Mouse (Mus musculus): ENCODE results near the gene Gatad2b.
"Not testable (repeated sequence)": the region's sequence is repeated elsewhere in the genome, so short reads cannot be mapped to it uniquely, and the experiment has no call there.

Gatad2b gene

DNA sequence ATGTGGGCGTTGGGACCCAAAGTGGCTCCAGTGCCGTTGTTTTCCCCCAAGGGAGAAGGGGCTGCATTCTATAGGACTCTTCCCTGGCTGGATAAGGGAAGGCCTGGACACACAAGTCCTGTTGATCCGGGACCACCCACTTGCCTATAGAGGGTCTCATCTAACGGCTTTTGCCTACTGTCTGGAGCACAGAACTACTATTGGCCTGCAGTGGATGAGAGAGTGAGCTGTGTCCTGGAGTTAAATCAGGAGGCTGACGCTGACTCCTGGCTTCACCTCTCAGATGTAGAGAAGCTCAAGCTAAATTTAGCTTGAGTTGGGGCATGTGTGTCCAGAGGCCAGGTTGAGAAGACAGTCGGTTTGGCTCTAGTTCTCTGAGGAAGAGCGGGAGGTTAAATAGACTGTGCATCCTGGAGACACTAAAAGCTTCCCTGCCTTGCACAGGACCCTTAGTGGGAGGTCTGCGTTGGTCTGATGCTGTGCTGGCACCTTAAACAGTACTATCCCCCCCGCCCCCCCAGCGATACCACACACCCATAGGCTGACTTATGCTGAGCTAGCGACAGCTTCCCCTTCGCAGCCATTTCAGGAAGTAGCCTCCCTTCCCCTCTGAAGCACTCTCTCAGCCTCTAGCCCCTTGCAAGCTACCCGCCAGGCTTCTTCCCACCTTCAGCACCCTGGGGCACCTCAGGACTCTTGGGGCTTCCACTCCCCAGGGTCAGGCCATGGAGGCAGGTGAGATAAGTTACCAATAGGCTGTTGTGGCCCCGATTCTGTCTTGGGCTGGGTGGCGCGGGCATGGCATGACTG is 26.8 kb upstream of the Gatad2b start:
- DNase-seq (ENCODE audit: low spot score in 2 of 2): no peak

DNA sequence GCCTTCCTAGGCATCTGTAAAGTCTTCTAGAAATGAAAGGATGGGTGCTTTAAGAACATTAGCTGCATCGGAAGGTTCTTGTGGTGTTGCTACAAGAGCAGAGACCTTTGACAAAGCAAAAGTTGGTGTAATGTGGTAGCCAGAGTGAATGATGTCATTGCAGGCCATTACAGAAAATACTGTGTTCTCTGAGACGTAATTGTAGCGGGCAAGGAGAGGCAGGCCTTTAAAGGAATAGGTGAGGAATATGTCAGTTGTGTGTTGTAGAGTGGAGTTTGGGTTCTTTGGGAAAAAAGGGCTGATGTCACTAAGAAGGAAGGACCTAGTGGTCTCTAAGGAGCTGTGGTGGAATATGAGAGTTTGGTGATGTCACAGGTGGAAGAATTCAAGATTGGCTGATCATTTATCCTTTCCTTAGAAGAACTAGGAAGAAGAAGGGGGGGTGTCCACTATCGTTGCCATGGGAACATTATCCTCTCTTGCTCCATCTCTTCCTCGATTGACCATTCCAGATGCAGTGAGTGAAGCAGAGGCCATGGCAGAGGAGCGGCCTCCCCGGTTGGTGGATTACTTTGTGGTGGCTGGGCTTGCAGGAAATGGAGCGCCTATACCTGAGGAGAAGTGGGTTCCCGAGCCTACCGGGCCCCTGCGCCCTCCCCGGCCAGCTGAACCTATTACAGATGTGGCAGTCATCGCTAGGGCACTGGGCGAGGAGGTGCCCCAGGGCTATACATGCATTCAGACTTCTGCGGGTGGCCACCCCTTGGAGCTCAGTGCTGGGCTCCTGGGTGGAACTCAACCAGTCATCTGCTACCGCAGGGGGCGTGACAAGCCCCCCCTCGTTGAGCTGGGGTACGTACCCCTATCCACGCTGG is 25.8 kb upstream of the Gatad2b start:
- DNase-seq (ENCODE audit: low spot score in 2 of 2): no peak

DNA sequence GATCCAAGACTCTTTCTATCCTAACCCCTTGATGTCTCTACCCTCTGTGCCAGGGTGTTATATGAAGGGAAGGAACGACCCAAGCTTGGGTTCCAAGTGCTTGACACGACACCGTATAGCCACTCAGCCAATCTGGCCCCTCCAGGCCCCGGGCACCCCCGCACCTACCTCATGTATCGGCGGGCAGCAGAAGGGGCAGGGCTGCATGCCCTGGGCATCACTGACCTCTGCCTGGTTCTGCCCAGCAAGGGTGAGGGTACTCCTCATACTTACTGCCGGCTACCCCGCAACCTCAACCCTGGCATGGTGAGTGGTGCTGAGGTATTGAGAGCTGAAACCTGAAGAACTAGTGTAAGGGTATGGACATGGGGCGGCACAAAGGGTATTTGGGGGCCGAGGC is 24.8 kb upstream of the Gatad2b start:
- no peak for DNase-seq (ENCODE audit: low spot score in 2 of 2)

DNA sequence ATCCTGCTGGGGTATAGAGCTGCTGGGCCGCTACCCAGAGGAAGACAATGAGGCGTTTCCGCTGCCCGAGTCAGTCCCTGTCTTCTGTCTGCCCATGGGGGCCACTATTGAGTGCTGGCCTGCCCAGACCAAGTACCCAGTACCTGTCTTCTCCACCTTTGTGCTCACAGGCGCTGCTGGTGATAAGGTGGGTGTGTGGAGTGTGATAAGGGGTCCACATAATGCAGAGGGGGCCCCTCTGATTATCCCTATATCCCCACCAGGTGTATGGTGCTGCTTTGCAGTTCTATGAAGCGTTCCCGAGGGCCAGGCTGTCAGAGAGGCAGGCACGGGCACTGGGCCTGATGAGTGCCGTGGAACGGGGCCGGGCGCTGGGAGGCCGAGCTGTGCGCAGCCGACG is 24.0 kb upstream of the Gatad2b start:
- DNase-seq (ENCODE audit: low spot score in 2 of 2): no peak

DNA sequence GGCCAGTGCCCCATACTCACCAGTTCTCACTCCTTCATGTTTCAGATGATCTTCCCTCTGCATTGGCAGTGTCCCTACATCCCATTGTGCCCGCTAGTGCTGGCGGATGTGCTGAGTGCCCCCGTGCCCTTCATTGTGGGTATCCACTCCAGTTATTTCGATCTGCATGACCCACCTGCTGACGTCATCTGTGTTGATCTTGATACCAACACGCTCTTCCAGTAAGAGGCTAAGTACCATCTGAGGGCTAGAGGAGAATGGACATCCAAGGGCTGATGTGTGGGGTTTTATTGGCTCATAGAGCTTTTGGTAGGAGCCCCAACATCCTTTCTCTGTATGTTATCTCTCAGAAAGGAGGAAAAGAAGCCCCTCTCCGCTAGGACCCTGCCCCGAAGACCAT is 22.2 kb upstream of the Gatad2b start:
- DNase-seq (ENCODE audit: low spot score in 2 of 2): no peak

DNA sequence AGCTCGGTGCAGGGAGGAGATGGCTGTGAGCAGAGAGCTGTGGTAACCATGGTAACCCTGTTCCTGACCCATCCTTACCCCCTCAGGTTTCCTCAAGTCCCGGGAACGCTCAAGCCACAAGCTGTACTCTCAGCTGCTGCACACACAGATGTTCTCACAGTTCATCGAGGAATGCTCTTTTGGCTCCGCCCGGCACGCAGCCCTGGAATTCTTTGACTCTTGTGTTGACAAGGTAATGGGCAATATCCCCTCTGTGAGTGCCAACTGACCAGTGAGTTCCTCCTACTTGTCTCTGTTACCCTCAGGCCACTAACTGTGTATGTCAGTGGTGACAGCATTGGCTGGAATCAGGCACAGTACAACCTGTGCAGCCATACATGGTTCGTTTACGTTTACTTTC is 20.8 kb upstream of the Gatad2b start:
- DNase-seq (ENCODE audit: low spot score in 2 of 2): no peak

DNA sequence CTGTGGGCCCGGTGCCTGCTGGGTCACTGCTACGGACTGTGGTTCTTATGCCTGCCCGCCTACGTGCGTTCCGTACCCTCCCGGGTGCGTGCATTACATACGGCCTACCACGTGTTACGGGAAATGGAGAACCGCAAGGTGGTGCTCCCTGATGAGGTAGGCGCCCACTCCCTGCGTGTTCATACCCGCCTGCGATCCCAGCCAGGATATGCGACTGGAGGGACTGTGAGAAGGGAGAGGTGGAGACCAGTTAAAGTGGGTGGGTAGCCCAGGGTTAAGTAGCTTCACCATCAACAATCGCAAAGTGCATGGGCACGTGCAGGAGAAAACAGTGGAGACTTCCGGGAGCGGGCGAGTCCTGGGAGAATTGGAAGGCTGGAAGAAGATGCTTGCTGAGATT is 19.1 kb upstream of the Gatad2b start:
- no peak for DNase-seq (ENCODE audit: low spot score in 2 of 2)

DNA sequence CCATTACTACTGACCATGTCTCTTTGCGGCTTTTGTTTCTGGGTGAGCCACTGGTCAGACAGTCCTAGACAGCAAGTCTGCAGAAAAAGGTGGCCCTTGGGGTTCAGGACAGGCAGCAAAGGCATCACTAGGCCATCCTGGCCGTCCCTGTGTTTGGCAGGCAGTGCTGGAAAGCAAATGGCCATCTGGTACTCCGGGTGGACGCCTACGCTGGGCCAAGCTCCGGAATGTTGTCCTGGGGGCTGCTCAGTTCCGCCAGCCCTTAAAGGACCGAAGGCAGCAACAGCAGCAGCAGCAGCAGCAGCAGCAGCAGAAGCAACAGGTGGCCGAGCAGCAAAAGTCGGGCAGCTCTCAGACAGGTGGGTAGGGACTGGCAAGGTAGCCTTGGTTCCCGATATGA is 17.7 kb upstream of the Gatad2b start:
- DNase-seq (ENCODE audit: low spot score in 2 of 2): no peak

DNA sequence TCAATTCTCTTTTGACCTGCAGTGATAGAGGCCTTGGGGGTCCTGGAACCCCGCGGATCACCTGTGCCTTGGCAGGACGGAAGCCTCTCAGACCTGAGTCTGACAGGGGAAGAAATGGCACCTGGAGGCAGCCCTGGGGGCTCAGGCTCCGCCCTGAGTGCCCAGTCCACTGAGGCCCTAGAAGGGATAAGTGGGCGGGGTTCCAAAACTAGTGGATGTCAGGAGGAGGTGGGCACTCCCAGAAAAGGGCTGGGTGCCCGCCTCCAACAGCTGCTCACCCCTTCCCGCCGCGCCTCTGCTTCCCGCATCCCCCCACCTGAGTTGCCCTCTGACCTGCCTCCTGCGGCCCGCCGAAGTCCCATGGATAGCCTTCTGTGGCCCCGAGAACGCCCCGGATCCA is 16.1 kb upstream of the Gatad2b start:
- DNase-seq (ENCODE audit: low spot score in 2 of 2): no peak

DNA sequence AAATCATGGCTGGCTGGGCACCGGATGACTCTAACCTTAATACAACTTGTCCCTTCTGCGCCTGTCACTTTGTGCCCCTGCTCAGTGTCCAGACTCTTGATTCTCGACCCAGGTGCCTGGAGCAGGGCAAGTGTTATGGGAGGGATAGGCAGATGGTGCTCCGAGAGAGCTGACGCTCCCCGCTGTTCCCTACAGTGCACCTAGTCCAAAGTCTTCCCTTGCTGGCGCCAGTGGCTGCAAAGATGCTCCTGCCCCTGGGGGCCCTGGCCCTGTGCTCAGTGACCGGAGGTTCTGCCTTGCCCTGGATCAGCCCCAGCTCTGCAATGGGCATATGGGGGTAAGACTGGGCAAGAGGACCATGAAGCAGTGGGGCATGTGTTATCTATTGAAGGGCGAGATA is 15.2 kb upstream of the Gatad2b start:
- DNase-seq (ENCODE audit: low spot score in 2 of 2): no peak

DNA sequence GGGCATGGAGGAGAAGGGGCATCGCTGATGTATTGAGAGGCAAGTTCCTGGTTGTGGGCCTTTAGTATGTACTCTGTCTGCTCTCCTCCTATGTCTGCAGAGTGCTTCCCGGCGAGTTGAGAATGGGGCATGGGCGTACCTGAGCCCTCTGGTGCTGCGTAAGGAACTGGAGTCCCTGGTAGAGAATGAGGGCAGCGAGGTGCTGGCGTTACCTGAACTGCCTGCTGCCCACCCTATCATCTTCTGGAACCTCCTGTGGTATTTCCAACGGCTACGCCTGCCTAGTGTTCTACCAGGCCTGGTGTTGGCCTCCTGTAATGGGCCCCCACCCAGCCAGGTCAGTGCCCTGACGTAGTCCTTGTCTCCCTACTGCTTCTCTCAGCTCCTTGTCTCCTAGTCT is 14.8 kb upstream of the Gatad2b start:
- no peak for DNase-seq (ENCODE audit: low spot score in 2 of 2)

DNA sequence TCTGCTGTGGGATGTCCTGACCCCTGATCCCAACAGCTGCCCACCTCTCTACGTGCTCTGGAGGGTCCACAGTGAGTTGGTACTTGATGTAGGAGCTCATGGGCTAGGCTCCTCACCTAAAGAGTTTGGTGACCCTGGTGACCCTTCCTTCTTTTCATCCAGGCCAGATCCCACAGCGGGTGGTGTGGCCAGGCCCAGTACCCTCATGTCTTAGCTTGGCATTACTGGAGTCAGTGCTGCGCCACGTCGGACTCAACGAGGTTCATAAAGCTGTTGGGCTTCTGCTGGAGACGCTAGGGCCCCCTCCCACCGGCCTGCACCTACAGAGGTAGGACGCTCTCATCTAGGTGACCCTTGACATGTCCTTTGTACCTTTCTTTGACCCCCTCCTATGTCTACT is 13.8 kb upstream of the Gatad2b start:
- no peak for DNase-seq (ENCODE audit: low spot score in 2 of 2)

DNA sequence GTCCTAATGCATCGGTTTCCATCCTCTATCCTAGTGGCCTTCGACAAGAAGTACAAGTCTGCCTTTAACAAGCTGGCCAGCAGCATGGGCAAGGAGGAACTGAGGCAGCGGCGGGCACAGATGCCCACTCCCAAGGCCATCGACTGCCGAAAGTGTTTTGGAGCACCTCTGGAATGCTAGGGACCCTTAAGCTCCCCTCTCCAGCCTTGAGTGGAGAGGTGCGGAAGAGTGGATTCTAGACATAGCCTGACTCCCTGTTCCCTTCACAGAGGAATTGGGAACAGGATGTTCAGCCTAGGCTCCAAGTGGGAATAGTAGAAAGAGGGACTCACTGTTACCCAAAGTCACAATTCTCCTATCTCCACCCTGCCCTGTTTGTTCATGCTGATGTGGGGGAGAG is 13.2 kb upstream of the Gatad2b start:
- DNase-seq (ENCODE audit: low spot score in 2 of 2): no peak

DNA sequence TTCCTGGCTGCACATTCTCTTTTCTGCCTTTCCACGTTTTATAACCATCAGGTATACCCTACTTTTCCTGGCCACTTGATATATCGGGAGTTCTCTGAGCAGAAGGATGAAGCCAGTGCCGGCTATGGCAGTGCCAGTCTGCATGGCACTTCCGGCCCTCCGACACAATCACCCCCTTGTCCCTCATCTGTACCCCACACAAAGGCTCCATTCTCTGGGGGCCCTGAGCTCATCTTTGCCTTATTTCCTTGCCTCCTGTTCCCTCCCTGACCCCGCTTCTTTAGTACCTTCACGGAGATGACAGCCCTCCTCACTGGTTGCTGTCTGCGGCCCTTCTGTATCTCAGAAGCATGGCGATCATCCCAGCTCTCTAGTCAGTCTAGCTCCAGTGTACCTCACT is 12.3 kb upstream of the Gatad2b start:
- DNase-seq (ENCODE audit: low spot score in 2 of 2): peak in 1 of 2 experiments; percentile 38

DNA sequence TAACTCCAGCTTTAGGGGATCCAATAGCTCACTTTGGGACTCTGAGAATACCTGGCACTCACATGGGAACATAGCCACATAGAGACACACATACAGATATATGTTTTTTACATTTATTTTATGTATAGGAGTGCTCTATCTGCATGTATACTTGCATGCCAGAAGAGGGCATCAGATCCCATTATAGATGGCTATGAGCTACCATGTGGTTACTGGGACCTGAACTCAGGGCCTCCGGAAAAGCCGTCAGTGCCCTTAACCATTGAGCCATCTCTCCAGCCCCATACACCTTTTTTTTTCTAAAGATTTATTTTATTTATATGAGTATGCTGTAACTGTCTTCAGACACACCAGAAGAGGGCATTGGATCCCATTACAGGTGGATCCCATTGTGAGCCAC is 8.8 kb upstream of the Gatad2b start:
- DNase-seq (ENCODE audit: low spot score in 2 of 2): no peak

DNA sequence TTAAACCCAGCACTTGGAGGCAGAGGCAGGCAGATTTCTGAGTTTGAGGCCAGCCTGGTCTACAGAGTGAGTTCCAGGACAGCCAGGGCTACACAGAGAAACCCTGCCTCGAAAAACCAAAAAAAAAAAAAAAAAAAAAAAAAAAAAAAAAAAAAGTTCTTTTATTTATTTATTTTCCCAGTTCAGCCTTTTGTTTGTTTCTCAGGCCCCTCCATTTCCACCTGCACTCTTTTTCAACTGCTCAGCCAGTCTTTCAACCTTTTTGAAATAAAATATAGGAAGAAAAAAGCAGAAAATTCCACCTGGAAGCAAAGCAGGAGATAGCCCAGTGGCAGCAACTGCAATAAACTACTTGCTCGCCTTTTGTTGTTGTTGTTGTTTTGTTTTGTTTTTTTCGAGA is 3.6 kb upstream of the Gatad2b start:
- DNase-seq (ENCODE audit: low spot score in 2 of 2): not testable (repeated sequence)

DNA sequence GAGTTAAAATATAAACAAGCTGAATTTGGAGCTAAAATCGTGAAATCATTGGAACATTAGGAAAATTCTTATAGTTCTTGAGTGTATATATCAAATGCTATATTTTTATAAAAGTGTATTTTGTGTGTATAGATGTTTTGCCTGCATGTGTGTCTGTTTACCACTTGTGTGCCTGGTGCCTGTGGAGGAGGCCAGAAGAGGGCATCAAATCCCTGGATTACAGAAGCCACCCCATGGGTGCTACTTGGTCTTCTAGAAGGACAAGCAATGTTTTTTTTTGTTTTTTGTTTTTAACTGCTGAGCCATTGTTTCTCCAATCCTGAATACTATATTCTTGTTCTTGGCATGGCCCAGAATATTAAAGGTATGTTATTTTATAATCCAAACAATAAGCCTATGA is 2.4 kb upstream of the Gatad2b start:
- no peak for DNase-seq (ENCODE audit: low spot score in 2 of 2)

DNA sequence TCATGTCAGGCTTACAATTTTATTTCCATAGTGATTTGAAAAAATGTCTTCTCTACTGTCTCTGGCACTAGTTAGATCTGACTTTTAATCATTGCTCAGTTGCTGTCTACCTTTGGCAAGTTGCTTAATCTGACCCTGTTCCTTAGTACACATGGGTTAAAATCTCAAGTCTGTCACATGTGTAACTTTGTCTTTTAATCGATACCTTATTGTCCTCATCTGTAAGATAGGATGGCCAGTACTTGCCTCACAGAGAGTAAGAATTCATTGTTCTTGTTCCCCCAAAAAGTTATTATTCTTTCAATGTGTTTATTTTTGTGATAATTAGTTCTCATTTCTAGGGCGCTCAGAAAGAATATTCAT is 1.0 kb upstream of the Gatad2b start:
- no peak for DNase-seq (ENCODE audit: low spot score in 2 of 2)

DNA sequence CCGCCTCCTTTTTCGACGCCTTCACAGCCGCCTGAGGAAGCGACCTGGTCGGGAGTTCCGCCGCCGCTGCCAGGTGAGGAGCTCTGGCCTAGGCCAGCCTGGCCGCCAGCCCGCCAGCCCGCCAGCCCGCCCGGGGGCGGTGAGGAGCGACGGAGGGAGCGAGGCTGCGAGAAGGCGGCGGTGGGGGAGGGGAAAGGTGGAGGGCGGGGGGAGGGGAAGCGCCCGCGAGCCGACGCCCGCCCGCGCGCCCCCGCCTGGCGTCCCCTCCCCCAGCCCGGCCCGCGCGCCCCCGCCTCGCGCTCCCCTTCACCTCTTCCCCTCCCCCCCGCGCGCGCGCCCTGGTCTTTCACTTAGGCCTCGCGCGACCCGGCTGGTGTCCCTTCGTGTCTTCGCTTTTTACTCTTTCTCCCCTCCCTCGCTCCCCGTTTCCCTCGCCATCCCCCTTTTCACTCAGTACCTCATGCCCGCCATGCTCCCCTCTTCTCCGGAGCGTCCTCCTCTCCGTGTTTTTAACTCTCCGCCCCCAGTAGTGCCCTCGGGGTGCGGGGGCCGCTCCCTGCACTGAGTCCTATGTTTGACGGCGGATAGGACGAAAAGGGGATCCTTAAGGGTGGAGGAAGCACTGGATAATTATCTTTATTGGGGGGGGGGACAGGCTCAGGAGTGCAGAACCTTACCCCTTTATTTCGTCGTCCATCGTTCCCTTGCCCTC is 530 bp downstream of the Gatad2b start:
- DNase-seq (ENCODE audit: low spot score in 2 of 2): peak in 1 of 2 experiments; percentile 24

DNA sequence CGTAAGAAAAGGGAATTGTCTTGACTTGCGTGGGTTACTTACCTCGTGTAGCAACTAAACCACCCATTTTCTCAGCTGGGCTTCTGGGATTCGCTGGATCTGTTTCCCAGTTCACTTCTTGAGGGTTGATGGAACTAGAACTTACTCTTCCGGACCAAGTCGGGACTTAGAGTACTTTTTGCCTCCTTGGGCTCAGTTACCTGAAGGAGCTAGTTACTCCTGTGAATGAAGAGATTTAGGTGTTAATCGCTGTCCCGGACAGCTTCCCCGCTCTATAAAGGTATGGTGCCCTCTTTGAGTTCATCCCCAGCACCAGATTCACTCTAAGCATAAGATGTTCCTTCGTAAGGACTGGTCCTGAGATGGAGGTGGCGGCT is 1.1 kb downstream of the Gatad2b start:
- DNase-seq (ENCODE audit: low spot score in 2 of 2): no peak

DNA sequence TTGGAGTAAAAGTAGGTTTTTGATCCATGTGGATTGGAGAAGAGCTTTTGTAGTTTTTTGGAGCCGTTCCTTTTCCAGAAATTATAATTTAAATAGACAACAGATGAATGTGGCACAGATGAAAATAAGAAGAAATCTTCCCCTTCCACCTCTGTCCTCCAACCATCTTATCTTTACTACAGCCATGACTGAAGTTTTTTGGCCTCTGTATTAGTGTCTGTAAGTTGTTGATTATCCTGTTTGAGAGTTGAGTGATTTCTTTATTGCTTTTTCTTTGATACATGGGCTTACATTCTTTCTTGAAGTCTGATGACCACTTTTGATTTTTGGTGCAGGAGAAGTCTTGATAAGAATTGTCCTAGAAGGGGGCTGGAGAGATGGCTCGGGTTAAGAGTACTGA is 1.7 kb downstream of the Gatad2b start:
- no peak for DNase-seq (ENCODE audit: low spot score in 2 of 2)

DNA sequence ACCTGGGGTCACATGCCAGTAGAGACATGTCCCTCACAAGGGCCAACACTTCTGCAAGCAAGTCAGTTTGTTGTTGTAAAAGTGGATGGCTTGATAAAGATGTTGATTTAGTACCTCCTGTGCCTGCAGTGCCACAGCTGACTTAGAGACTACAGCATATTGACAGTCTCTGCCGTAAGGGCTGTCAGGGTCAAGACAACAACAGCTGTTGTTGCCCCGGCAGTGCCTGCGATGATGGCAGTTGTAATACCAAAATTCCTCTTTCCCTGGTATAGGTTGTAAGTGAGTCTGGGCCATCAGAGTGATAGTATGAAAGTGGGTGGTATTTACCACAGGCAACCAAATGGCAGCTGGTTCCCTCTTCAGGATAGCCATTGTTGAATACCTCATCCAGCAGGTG is 12.8 kb downstream of the Gatad2b start:
- DNase-seq (ENCODE audit: low spot score in 2 of 2): no peak

DNA sequence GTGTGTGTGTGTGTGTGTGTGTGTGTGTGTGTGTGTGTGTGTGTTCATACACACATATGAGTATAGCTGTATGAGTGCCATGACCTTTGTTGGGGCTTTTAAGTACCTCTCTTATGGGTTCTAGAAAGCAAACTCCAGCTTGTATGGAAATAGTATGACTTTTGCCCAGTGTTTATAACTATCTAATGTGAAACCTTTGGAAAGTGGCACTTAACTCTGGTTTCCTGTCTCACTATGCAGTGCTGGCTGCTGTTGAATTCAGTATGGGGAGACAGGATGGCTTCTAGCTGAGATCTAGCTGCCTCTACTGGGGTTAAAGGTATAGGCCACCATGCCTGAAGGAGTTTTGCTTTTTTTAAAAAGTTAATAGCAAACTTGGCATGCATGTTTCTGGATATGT is 16.6 kb downstream of the Gatad2b start:
- DNase-seq (ENCODE audit: low spot score in 2 of 2): no peak

All from left cerebral cortex, adult 9 months (tissue).